Mouse (Mus musculus): ENCODE measurements around the gene Bloc1s4. TPM values are rescaled to one million over a fixed set of nuclear protein-coding genes. Genes with fewer than 3 reads are reported as not detected.
A peak's percentile ranks its signal among the peaks of the same experiment; 100 is the strongest.

Bloc1s4 gene
- total RNA-seq, 2 experiments from 2014 or later = 12.5 to 14.3 TPM

GRCm38 (mm10) chr5:36742126-36742848 lies 6.2 kb downstream of the Bloc1s4 start:
- intact Hi-C loops (cut with DNase I) = loop anchor here (1.0 to 10.0 kb wide), 4 partner anchors 139 to 279 kb away; no protein-coding TSS in a partner anchor

GRCm38 (mm10) chr5:36739829-36740228 lies 8.6 kb downstream of the Bloc1s4 start:
- intact Hi-C loops (cut with DNase I) = loop anchor here (1.0 to 10.0 kb wide), 3 partner anchors 27 to 155 kb away; no protein-coding TSS in a partner anchor
- peak; percentile 62 for DNase-seq

More at GRCm38 (mm10) chr5:36742126-36742848, 6.2 kb downstream of the Bloc1s4 start:
- peak; percentile 84 to 94 for DNase-seq

GRCm38 (mm10) chr5:36738799-36739615 lies 9.4 kb downstream of the Bloc1s4 start:
- peak; percentile 64 to 69 for DNase-seq
- intact Hi-C loops (cut with DNase I) = loop anchor here (2.0 kb wide), 1 partner anchor 26 kb away; no protein-coding TSS in a partner anchor

- intact Hi-C loops (cut with DNase I) = loop anchor here (2.0 kb wide), 1 partner anchor 25 kb away; no protein-coding TSS in a partner anchor
- DNase-seq = no peak
Measured at GRCm38 (mm10) chr5:36737765-36738164, 10.7 kb downstream of the Bloc1s4 start.

- intact Hi-C loops (cut with DNase I) = no loop called here
- peak in 1 of 2 experiments; percentile 60 for DNase-seq
Measured at GRCm38 (mm10) chr5:36736009-36736408, 12.4 kb downstream of the Bloc1s4 start.

GRCm38 (mm10) chr5:36735106-36735505 lies 13.3 kb downstream of the Bloc1s4 start:
- intact Hi-C loops (cut with DNase I) = no loop called here

GRCm38 (mm10) chr5:36733405-36733804 lies 15.0 kb downstream of the Bloc1s4 start:
- intact Hi-C loops (cut with DNase I) = loop anchor here (1.0 kb wide), 1 partner anchor 35 kb away; no protein-coding TSS in a partner anchor
- no peak for DNase-seq

More at GRCm38 (mm10) chr5:36735106-36735505, 13.3 kb downstream of the Bloc1s4 start:
- DNase-seq = no peak

- intact Hi-C loops (cut with DNase I) = no loop called here
- no peak for DNase-seq
Measured at GRCm38 (mm10) chr5:36731901-36732652, 16.4 kb downstream of the Bloc1s4 start.

GRCm38 (mm10) chr5:36730689-36731088 lies 17.8 kb downstream of the Bloc1s4 start:
- intact Hi-C loops (cut with DNase I) = no loop called here

GRCm38 (mm10) chr5:36729923-36730322 lies 18.5 kb downstream of the Bloc1s4 start:
- DNase-seq = no peak
- intact Hi-C loops (cut with DNase I) = no loop called here

More at GRCm38 (mm10) chr5:36730689-36731088, 17.8 kb downstream of the Bloc1s4 start:
- no peak for DNase-seq

- no peak for DNase-seq
- intact Hi-C loops (cut with DNase I) = no loop called here
Measured at GRCm38 (mm10) chr5:36729086-36729473, 19.4 kb downstream of the Bloc1s4 start.

- intact Hi-C loops (cut with DNase I) = no loop called here
- DNase-seq = no peak
Measured at GRCm38 (mm10) chr5:36728403-36729085, 19.9 kb downstream of the Bloc1s4 start.

- DNase-seq = no peak
- intact Hi-C loops (cut with DNase I) = no loop called here
Measured at GRCm38 (mm10) chr5:36727776-36728175, 20.7 kb downstream of the Bloc1s4 start.

GRCm38 (mm10) chr5:36727136-36727535 lies 21.3 kb downstream of the Bloc1s4 start:
- DNase-seq = no peak
- intact Hi-C loops (cut with DNase I) = no loop called here

GRCm38 (mm10) chr5:36726387-36726801 lies 22.1 kb downstream of the Bloc1s4 start:
- no peak for DNase-seq
- intact Hi-C loops (cut with DNase I) = no loop called here

- DNase-seq = no peak
- intact Hi-C loops (cut with DNase I) = no loop called here
Measured at GRCm38 (mm10) chr5:36725861-36726260, 22.6 kb downstream of the Bloc1s4 start.

GRCm38 (mm10) chr5:36724274-36724673 lies 24.2 kb downstream of the Bloc1s4 start:
- intact Hi-C loops (cut with DNase I) = no loop called here
- no peak for DNase-seq

- intact Hi-C loops (cut with DNase I) = no loop called here
- no peak for DNase-seq
Measured at GRCm38 (mm10) chr5:36723356-36723755, 25.1 kb downstream of the Bloc1s4 start.

- DNase-seq = peak in 1 of 2 experiments; percentile 64
- intact Hi-C loops (cut with DNase I) = no loop called here
Measured at GRCm38 (mm10) chr5:36722415-36722856, 26.0 kb downstream of the Bloc1s4 start.

Data from heart, postnatal 10 days (tissue).